Mouse (Mus musculus) thymus, adult 2 months (tissue): ENCODE data around the gene Slc7a5.

Experiments used
- CTCF ChIP-seq: fragments of 200-500 bp; IDR thresholded peaks from 2 replicates; pipeline ENCODE4 v1.5.1; 2012; ENCODE audit warnings: mild to moderate bottlenecking, control low read depth, low read length, moderate library complexity, borderline replicate concordance; ENCODE audit not compliant: control insufficient read depth, poor library complexity, insufficient read depth; ENCODE audit errors: extremely low read depth
- POLR2A ChIP-seq: fragments of 200-500 bp; IDR thresholded peaks from 2 replicates; pipeline ENCODE4 v1.6.1; 2012; ENCODE audit warnings: mild to moderate bottlenecking, low read length, control low read depth, moderate library complexity; ENCODE audit not compliant: control insufficient read depth, poor library complexity, insufficient read depth; ENCODE audit errors: extremely low read depth

GRCm38 (mm10) chr8:121875045-121875444 is 32.4 kb downstream of the Slc7a5 start:
- no peak for TF ChIP-seq CTCF
- no peak for TF ChIP-seq POLR2A
